Mouse (Mus musculus) lung, adult 2 months (tissue): ENCODE measurements around the gene Apobec2.

Source experiments
- CTCF ChIP-seq: fragments of 200-500 bp; IDR thresholded peaks from 2 replicates; pipeline ENCODE4 v1.5.1; 2011; ENCODE audit warnings: mild to moderate bottlenecking, low read length, control low read depth; ENCODE audit not compliant: insufficient read depth
- POLR2A ChIP-seq: fragments of 200-500 bp; IDR thresholded peaks from 2 replicates; pipeline ENCODE4 v1.6.1; 2011; ENCODE audit warnings: low read depth, mild to moderate bottlenecking, control low read depth, low read length, borderline replicate concordance; ENCODE audit errors: extremely low read depth

DNA sequence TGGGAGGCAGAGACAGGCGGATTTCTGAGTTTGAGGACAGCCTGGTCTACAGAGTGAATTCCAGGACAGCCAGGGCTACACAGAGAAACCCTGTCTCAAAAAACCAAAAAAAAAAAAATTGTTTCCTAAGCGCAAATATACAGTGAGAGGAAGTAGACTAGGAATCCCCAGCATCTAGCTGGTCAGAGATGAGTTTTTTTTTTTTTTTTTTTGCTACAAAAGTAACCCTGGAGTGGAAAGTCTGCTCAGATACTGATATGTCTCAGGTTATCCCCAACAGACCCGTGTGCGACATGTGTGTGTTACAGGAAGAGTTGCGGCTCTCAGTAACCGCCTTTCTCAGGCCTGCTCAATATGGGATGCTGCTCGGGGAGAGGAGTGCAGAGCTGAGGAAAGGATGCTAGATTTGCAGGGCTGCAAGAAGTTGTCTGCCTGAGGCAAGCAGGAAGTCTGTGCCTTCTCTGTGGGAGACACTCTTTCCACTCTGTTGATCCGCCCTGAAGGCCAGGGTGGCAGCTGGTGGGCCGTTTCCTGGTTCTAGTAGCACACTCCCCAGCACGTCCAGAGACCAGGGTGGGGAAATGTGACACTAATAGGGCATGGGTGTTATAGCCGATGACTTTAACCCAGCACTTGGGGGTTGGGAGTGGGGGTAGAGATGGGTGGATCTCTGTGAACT, 4.7 kb downstream of the Apobec2 start:
- no peak for TF ChIP-seq CTCF
- no peak for TF ChIP-seq POLR2A
